Mouse (Mus musculus) kidney, embryonic 15.5 days (tissue): Measurements from ENCODE around the gene Eif5a. TPM values are rescaled to one million over a fixed set of nuclear protein-coding genes. Genes with fewer than 3 reads are reported as not detected.

ENCODE experiments used
- ATAC-seq: fragments of 200-750 bp; cut with Nextera tagmentation; replicated peaks from 2 replicates; pipeline ENCODE4 v1.8.0; 2017; ENCODE audit warnings: moderate TSS enrichment; ENCODE audit not compliant: low FRiP score
- H3K27ac ChIP-seq: fragments of 300-500 bp; sonication (generic); 2 replicates; pipeline ENCODE4 v1.5.1; 2015; ENCODE audit warnings: mild to moderate bottlenecking, inconsistent platforms
- H3K27me3 ChIP-seq: fragments of 300-500 bp; sonication (generic); 2 replicates; pipeline ENCODE4 v1.6.1; 2015; ENCODE audit warnings: inconsistent platforms
- H3K36me3 ChIP-seq: fragments of 300-500 bp; sonication (generic); 2 replicates; pipeline ENCODE4 v1.6.1; 2015; ENCODE audit warnings: inconsistent platforms
- H3K4me1 ChIP-seq: fragments of 300-500 bp; sonication (generic); 2 replicates; pipeline ENCODE4 v1.6.1; 2015; ENCODE audit warnings: inconsistent platforms
- H3K4me2 ChIP-seq: fragments of 300-500 bp; sonication (generic); 2 replicates; pipeline ENCODE4 v1.6.1; 2015; ENCODE audit warnings: moderate library complexity, mild to moderate bottlenecking, inconsistent platforms
- H3K4me3 ChIP-seq: fragments of 300-500 bp; sonication (generic); replicated peaks from 2 replicates; pipeline ENCODE4 v1.5.1; 2015; ENCODE audit warnings: mild to moderate bottlenecking, inconsistent platforms
- H3K9ac ChIP-seq: fragments of 300-500 bp; sonication (generic); 2 replicates; pipeline ENCODE4 v1.6.1; 2015; ENCODE audit warnings: mild to moderate bottlenecking, inconsistent platforms
- H3K9me3 ChIP-seq: fragments of 300-500 bp; sonication (generic); replicated peaks from 2 replicates; pipeline ENCODE4 v1.6.1; 2016; ENCODE audit warnings: inconsistent platforms
- WGBS: fragments of 180-500 bp; shearing (Covaris S2); methylation state at CpG from one replicate; pipeline ENCODE4 v1.1.7; 2015; ENCODE audit warnings: mixed read lengths; 5-methylcytosine and 5-hydroxymethylcytosine counted together
- polyA plus RNA-seq: library from polyadenylated mRNA; unstranded; fragments of >200 nt; fragmentation: Nextera tagmentation; extraction: Ambion mirVana; gene quantifications from 2 replicates; pipeline ENCODE4 v1.2.1, GENCODE M21; 2015

The Eif5a gene
- polyA plus RNA-seq, 1 experiment from 2014 or later, result 1,795 TPM

GRCm38 (mm10) chr11:69909174-69909573 lies 12.6 kb downstream of the Eif5a start:
- peaks cover 12% of the 10 kb centered on the region for H3K4me1 ChIP-seq
- no peak for ATAC-seq
- H3K9ac ChIP-seq, result no peak overlapping the region
- H3K9me3 ChIP-seq, result no peaks in the 10 kb centered on the region
- no peak overlapping the region for H3K4me2 ChIP-seq
- no peak overlapping the region for H3K27ac ChIP-seq
- peaks cover 94% of the 10 kb centered on the region for H3K36me3 ChIP-seq
- no peaks in the 10 kb centered on the region for H3K27me3 ChIP-seq
- no peak overlapping the region for H3K4me3 ChIP-seq
- 90% methylated on average over 5 of the region's 5 CpGs for WGBS

DNA sequence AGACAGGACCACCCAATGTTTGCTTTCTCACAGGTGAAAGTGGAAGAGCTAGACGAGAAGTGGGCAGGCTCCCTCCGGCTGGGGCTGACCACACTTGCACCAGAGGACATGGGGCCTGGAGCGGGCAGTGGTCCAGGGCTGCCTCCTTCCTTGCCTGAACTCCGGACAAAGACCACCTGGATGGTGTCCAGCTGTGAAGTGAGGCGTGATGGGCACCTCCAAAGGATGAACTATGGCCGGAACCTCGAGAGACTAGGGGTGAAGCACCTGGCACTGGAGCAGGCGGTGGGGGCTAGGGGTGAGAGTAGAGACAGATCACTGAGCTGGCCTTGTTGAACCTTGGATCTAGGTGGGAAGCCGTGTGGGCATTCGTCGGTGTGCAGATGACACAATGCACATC lies 13.1 kb downstream of the Eif5a start:
- no peak overlapping the region for H3K4me3 ChIP-seq
- H3K4me1 ChIP-seq, result peaks cover 11% of the 10 kb centered on the region
- no peak overlapping the region for H3K4me2 ChIP-seq
- WGBS, result 89% methylated on average over 11 of the region's 11 CpGs
- no peaks in the 10 kb centered on the region for H3K27me3 ChIP-seq
- no peak for ATAC-seq
- peaks cover 99% of the 10 kb centered on the region for H3K36me3 ChIP-seq
- H3K9me3 ChIP-seq, result no peaks in the 10 kb centered on the region
- H3K9ac ChIP-seq, result no peak overlapping the region
- H3K27ac ChIP-seq, result no peak overlapping the region

- ATAC-seq, result no peak
- 95% methylated on average over 9 of the region's 9 CpGs for WGBS
Observed at GRCm38 (mm10) chr11:69904311-69904710, 17.4 kb downstream of the Eif5a start.

DNA sequence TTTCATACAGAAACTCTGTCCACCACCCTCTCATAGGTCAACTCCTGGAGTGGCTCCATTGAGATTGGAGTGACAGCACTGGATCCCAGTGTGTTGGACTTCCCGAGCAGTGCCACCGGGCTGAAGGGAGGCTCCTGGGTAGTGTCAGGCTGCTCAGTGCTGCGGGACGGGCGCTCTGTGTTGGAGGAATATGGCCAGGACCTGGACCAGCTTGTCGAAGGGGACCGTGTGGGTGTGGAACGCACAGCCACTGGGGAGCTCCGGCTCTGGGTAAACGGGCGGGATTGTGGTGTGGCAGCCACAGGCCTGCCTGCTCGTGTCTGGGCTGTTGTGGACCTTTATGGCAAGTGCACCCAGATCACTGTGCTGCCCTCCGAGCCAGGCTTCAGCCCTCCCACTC lies 18.8 kb downstream of the Eif5a start:
- Histone ChIP-seq H3K4me2 (peak overlapping the region; percentile 97), H3K36me3 (peaks cover 46% of the 10 kb centered on the region), H3K27me3 (no peaks in the 10 kb centered on the region), H3K4me1 (peaks cover 31% of the 10 kb centered on the region), H3K9me3 (no peaks in the 10 kb centered on the region), H3K27ac (no peak overlapping the region), H3K4me3 (peak overlapping the region; percentile 96), H3K9ac (no peak overlapping the region; the same call in 1 of the 2 replicates)
- no peak for ATAC-seq
- WGBS, result 89% methylated on average over 13 of the region's 13 CpGs

More at GRCm38 (mm10) chr11:69904311-69904710, 17.4 kb downstream of the Eif5a start:
- peaks cover 22% of the 10 kb centered on the region for H3K4me1 ChIP-seq
- no peak overlapping the region for H3K4me2 ChIP-seq
- H3K4me3 ChIP-seq, result no peak overlapping the region
- no peak overlapping the region for H3K27ac ChIP-seq
- peaks cover 60% of the 10 kb centered on the region for H3K36me3 ChIP-seq
- H3K9ac ChIP-seq, result no peak overlapping the region
- no peaks in the 10 kb centered on the region for H3K9me3 ChIP-seq
- H3K27me3 ChIP-seq, result no peaks in the 10 kb centered on the region

GRCm38 (mm10) chr11:69901993-69902392 lies 19.8 kb downstream of the Eif5a start:
- Histone ChIP-seq H3K4me2 (peak overlapping the region; percentile 97), H3K9ac (peak overlapping the region; percentile 93), H3K9me3 (no peaks in the 10 kb centered on the region), H3K4me3 (peak overlapping the region; percentile 96), H3K36me3 (peaks cover 37% of the 10 kb centered on the region), H3K27me3 (no peaks in the 10 kb centered on the region), H3K4me1 (peaks cover 31% of the 10 kb centered on the region), H3K27ac (peak overlapping the region; percentile 99)
- peak; percentile 3; the same call in 1 of the 2 replicates for ATAC-seq
- 0% methylated on average over 39 of the region's 39 CpGs for WGBS

DNA sequence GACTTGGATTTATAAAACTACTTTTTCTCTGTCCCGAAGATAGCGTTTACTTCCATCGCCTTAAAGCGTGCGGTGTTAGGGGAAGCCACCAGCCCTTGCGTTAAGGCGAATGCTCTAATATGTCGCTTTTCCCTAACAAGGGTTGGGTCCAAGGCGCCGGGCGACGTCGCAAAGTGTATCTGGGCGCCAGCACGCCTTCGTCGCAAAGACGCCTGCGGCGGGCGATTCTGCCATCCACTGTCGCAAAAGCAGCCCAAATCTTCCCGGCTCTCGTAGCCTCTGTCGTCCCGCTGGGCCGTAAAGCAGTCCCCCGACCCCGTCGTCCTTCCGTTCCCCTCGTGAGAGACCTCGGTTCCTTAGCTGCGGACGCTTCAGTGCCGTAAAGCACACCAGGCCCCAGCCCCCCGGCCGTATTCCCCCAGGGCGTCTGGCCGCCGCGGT lies 20.3 kb downstream of the Eif5a start:
- under 1% methylated on average over 42 of the region's 42 CpGs for WGBS
- Histone ChIP-seq H3K36me3 (peaks cover 31% of the 10 kb centered on the region), H3K27me3 (no peaks in the 10 kb centered on the region), H3K4me1 (peaks cover 31% of the 10 kb centered on the region), H3K4me3 (peak overlapping the region; percentile 96), H3K4me2 (peak overlapping the region; percentile 97), H3K9ac (peak overlapping the region; percentile 93), H3K9me3 (no peaks in the 10 kb centered on the region), H3K27ac (peak overlapping the region; percentile 99)
- peak; percentile 66 for ATAC-seq

DNA sequence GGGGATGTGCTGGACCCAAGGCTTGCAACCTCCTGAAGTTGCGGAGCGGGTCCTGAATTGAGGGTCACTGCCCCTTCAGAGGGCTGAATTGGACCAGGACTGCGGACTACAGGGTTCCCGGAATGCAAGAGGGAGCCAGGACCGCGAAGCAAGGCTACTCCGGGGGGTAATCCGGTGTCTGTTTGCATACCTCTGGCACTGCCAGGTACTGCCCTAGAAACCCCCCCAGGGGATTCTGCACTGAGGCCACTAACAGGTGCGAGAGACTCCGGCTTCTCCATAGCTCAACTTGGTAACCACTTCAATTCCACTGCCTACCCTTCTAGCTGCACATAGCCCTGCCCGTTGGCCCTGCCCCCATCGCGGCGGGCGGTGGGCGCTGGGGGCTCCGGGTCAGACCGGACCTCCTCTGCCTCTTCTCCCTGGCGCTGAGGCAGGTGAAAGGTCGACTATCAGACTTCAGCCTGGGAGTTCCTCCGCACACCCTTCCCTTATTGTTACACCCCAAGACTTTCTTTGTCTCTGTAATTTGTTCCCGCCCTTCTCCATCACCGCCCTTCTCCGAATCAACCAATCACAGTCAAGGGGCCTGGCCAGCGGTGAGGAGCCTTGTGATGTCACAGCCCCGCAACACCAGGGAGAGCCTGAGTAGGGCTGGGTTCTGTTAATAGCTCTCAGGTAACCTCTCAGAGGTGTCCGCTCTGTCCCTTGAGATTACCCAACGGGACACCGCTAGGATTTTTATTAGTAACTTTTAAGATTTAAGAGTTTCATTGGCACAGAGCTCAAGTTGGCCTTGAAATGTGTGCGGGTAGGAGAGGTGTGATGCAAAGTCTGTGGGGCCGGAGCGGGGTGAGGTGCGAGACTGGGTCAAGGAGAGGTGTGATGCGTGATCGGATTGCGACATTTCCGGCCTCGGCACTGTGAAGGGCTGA lies 21.0 kb downstream of the Eif5a start, which contains the start of the genes 2810408A11Rik and Neurl4:
2810408A11Rik (minus strand) TSS at position 517 of the 935 bp plus-strand sequence.
Neurl4 (plus strand) TSS at position 602 of the 935 bp plus-strand sequence.
- Histone ChIP-seq H3K27me3 (no peaks in the 10 kb centered on the region), H3K9ac (peak within 1 kb of the TSS; percentile 93), H3K9me3 (no peaks in the 10 kb centered on the region), H3K4me3 (peak within 1 kb of the TSS; percentile 96), H3K4me2 (peak within 1 kb of the TSS; percentile 97), H3K4me1 (peaks cover 31% of the 10 kb centered on the region), H3K36me3 (peaks cover 24% of the 10 kb centered on the region), H3K27ac (peak within 1 kb of the TSS; percentile 99)
- ATAC-seq, result peak; percentile 97
- WGBS, result under 1% methylated on average over 38 of the region's 38 CpGs

- H3K4me2 ChIP-seq, result peak overlapping the region; percentile 97
- no peak for ATAC-seq
- H3K9ac ChIP-seq, result peak overlapping the region; percentile 93
- H3K4me1 ChIP-seq, result peaks cover 31% of the 10 kb centered on the region
- no peaks in the 10 kb centered on the region for H3K27me3 ChIP-seq
- peaks cover 15% of the 10 kb centered on the region for H3K36me3 ChIP-seq
- peak overlapping the region; percentile 96 for H3K4me3 ChIP-seq
- H3K9me3 ChIP-seq, result no peaks in the 10 kb centered on the region
- H3K27ac ChIP-seq, result peak overlapping the region; percentile 99
- WGBS, result 17% methylated on average over 4 of the region's 4 CpGs
Observed at GRCm38 (mm10) chr11:69899870-69900269, 21.9 kb downstream of the Eif5a start.

DNA sequence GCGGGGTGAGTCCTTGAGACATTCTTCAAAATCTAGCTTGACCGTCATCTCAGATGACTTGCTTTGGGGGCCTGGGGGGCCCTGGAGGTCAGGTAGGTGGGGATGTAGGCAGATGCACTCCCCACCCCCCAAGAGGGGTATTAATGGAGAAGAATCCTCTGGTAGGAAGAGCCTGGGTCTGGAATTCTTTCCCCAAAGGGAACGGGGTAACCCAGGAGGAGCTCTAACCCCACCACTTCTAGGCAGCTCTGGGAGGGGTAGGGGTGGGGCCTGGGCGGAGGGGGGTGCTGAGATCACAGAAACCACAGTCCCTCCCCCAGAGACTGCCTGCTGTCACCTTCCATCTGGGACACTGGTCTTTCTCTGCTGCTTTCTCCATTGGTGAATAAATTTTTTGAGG lies 26.5 kb downstream of the Eif5a start, which contains the start of gene Acap1:
Acap1 (minus strand) TSS at position 249 of the 400 bp plus-strand sequence.
- no peak within 1 kb of the TSS for H3K9ac ChIP-seq
- no peaks in the 10 kb centered on the region for H3K9me3 ChIP-seq
- no peaks in the 10 kb centered on the region for H3K36me3 ChIP-seq
- no peak within 1 kb of the TSS for H3K4me2 ChIP-seq
- H3K4me3 ChIP-seq, result no peak within 1 kb of the TSS
- 69% methylated on average over 4 of the region's 4 CpGs for WGBS
- ATAC-seq, result no peak
- H3K4me1 ChIP-seq, result peaks cover 20% of the 10 kb centered on the region
- H3K27ac ChIP-seq, result no peak within 1 kb of the TSS
- no peaks in the 10 kb centered on the region for H3K27me3 ChIP-seq

- no peak overlapping the region for H3K4me3 ChIP-seq
- WGBS, result 69% methylated on average over 5 of the region's 5 CpGs
- no peak for ATAC-seq
- H3K9ac ChIP-seq, result no peak overlapping the region
- no peaks in the 10 kb centered on the region for H3K36me3 ChIP-seq
- no peaks in the 10 kb centered on the region for H3K27me3 ChIP-seq
- H3K27ac ChIP-seq, result no peak overlapping the region
- peaks cover 16% of the 10 kb centered on the region for H3K4me1 ChIP-seq
- H3K4me2 ChIP-seq, result no peak overlapping the region
- H3K9me3 ChIP-seq, result no peaks in the 10 kb centered on the region
Observed at GRCm38 (mm10) chr11:69894671-69895070, 27.1 kb downstream of the Eif5a start.

DNA sequence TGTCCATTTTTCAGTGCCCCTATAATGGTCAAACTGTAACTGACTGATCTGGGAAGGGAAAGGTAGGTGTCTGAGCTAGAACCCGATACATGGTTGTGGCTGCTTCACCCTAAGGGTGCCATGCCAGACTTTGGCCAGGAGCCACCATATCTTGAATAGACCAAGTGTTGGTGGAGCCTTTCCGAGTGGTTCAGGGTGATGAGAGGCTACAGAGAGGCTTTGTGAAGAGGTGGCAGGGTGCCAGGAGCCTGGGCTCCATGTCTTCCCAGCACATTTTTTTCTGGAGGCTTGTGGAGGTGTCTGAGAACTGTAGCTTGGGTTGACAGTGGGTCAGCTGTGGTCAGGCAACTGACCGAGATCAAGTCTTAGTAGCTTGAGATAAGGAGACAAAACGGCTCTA lies 30.3 kb downstream of the Eif5a start:
- no peak overlapping the region for H3K9ac ChIP-seq
- H3K9me3 ChIP-seq, result no peaks in the 10 kb centered on the region
- H3K27me3 ChIP-seq, result no peaks in the 10 kb centered on the region
- WGBS, result 65% methylated on average over 4 of the region's 4 CpGs
- no peak overlapping the region for H3K27ac ChIP-seq
- H3K4me3 ChIP-seq, result no peak overlapping the region
- H3K4me2 ChIP-seq, result no peak overlapping the region
- no peak for ATAC-seq
- H3K36me3 ChIP-seq, result no peaks in the 10 kb centered on the region
- peaks cover 3% of the 10 kb centered on the region for H3K4me1 ChIP-seq

DNA sequence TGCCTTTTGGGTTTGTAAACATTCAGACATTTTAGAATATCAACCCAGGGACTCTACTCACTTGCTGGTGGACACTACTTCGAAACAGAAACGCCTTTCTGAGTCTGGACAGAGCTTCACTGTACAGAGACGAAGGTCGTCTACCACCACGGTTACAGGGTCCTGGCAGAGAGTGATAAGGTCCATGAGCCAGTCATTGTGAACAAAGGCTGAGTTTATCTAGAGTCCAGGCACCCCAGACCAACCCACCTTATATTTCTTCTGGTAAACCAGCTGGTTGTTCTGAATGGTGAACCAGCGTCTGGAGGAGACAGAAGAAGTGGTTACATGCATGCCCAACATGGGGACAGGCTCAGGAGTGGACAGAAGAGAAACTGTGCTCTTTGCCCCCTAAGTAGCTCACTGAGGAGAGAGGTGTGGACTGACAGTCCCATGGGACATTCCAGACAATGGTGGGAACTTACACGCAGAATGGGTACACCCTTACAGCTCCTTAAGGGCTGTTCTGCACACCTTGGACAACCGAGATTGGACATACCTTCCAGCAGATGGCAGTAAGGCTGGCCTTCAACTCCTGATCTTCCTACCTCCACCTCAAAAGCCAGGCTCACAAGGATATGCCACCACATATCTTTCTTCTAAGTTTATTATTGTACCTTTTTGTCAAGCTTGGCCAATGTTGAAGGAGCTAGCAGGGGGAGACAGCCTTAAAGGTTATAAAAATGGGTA lies 34.7 kb downstream of the Eif5a start:
- no peak for ATAC-seq
- no peaks in the 10 kb centered on the region for H3K27me3 ChIP-seq
- H3K9ac ChIP-seq, result no peak overlapping the region
- no peaks in the 10 kb centered on the region for H3K9me3 ChIP-seq
- no peak overlapping the region for H3K27ac ChIP-seq
- 64% methylated on average over 8 of the region's 8 CpGs for WGBS
- no peak overlapping the region for H3K4me3 ChIP-seq
- H3K4me1 ChIP-seq, result peaks cover 14% of the 10 kb centered on the region
- no peak overlapping the region for H3K4me2 ChIP-seq
- H3K36me3 ChIP-seq, result no peaks in the 10 kb centered on the region
